Mouse (Mus musculus) liver, postnatal 0 days (tissue): ENCODE results near the gene Gm6096. TPM values are rescaled to one million over a fixed set of nuclear protein-coding genes. Genes with fewer than 3 reads are reported as not detected.

ENCODE experiments used
- ATAC-seq: fragments of 200-750 bp; cut with Nextera tagmentation; 2 replicates; pipeline ENCODE4 v1.8.0; 2017; ENCODE audit warnings: mild to moderate bottlenecking, moderate library complexity
- DNase-seq: peaks from one replicate; pipeline ENCODE4 v3.0.0-alpha.2; 2016
- H3K27ac ChIP-seq: fragments of 300-500 bp; sonication (generic); 2 replicates; pipeline ENCODE4 v1.5.1; 2014; ENCODE audit warnings: antibody characterized with exemption, moderate library complexity, mild to moderate bottlenecking, low read depth
- H3K27me3 ChIP-seq: fragments of 300-500 bp; sonication (generic); 2 replicates; pipeline ENCODE4 v1.6.1; 2014; ENCODE audit warnings: low read length, control low read depth, mixed read lengths; ENCODE audit not compliant: insufficient read depth
- H3K36me3 ChIP-seq: fragments of 300-500 bp; sonication (generic); replicated peaks from 2 replicates; pipeline ENCODE4 v1.6.1; 2014; ENCODE audit warnings: mild to moderate bottlenecking, control low read depth, low read length, moderate library complexity, mixed read lengths; ENCODE audit not compliant: insufficient read depth
- H3K4me1 ChIP-seq: fragments of 300-500 bp; sonication (generic); 2 replicates; pipeline ENCODE4 v1.6.1; 2014; ENCODE audit warnings: antibody characterized with exemption, mild to moderate bottlenecking, control low read depth; ENCODE audit not compliant: insufficient read depth
- H3K4me2 ChIP-seq: fragments of 300-500 bp; sonication (generic); 2 replicates; pipeline ENCODE4 v1.6.1; 2014; ENCODE audit warnings: low read depth, mild to moderate bottlenecking, low read length, moderate library complexity, mixed read lengths
- H3K4me3 ChIP-seq: fragments of 300-500 bp; sonication (generic); 2 replicates; pipeline ENCODE4 v1.5.1; 2014; ENCODE audit warnings: low read depth, low read length
- H3K9ac ChIP-seq: fragments of 300-500 bp; sonication (generic); replicated peaks from 2 replicates; pipeline ENCODE4 v1.6.1; 2014; ENCODE audit warnings: mild to moderate bottlenecking, moderate library complexity
- H3K9me3 ChIP-seq: fragments of 300-500 bp; sonication (generic); 2 replicates; pipeline ENCODE4 v1.6.1; 2016; ENCODE audit warnings: mild to moderate bottlenecking, control low read depth, low read length, mixed read lengths
- CTCF ChIP-seq: sonication (generic); IDR thresholded peaks from 2 replicates; pipeline ENCODE4 v1.5.1; 2016; ENCODE audit warnings: antibody characterized with exemption, low read depth
- EP300 ChIP-seq: IDR thresholded peaks from 2 replicates; pipeline ENCODE4 v1.6.1; 2016; ENCODE audit warnings: antibody characterized with exemption, low read depth, mild to moderate bottlenecking
- WGBS: fragments of 180-500 bp; shearing (Covaris S2); extraction: QIAGEN DNeasy Blood & Tissue Kit; methylation state at CpG from one replicate; pipeline ENCODE4 v1.1.7; 2014; ENCODE audit not compliant: insufficient replicate concordance; 5-methylcytosine and 5-hydroxymethylcytosine counted together
- polyA plus RNA-seq: library from polyadenylated mRNA; unstranded; fragments of >200 nt; fragmentation: Nextera tagmentation; extraction: Ambion mirVana; gene quantifications from 2 replicates; pipeline ENCODE4 v1.2.1, GENCODE M21; 2015

Gene Gm6096
- polyA plus RNA-seq, 1 experiment from 2014 or later = not detected

DNA sequence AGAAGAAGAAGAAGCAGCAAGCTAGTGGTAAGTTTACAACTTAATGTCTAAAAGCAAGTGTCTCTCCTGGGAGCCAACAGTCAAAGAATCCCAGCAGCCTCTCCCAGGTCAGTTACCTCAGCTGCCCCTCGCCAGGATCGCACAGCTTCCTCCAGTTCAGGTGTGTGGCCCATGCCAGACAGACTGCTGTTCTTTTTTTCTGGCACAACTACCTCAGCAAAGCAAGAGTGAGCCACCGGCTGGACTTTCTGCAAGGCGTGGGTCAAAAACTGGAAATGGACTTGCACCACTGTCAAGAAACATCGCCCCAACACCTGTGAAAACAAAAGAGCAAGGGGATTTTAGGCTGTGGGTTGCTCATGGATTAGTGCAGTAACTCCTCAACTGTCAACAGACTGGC lies 12.6 kb downstream of the Gm6096 start:
- H3K27ac ChIP-seq = no peak overlapping the region
- H3K36me3 ChIP-seq = peaks cover 29% of the 10 kb centered on the region
- peaks cover 10% of the 10 kb centered on the region for H3K4me1 ChIP-seq
- DNase-seq = no peak
- 92% methylated on average over 5 of the region's 5 CpGs for WGBS
- no peak overlapping the region for H3K4me3 ChIP-seq
- H3K27me3 ChIP-seq = no peaks in the 10 kb centered on the region
- H3K9ac ChIP-seq = no peak overlapping the region
- H3K4me2 ChIP-seq = no peak overlapping the region
- H3K9me3 ChIP-seq = no peaks in the 10 kb centered on the region
- no peak for ATAC-seq
- no peak for TF ChIP-seq EP300
- no peak for TF ChIP-seq CTCF

DNA sequence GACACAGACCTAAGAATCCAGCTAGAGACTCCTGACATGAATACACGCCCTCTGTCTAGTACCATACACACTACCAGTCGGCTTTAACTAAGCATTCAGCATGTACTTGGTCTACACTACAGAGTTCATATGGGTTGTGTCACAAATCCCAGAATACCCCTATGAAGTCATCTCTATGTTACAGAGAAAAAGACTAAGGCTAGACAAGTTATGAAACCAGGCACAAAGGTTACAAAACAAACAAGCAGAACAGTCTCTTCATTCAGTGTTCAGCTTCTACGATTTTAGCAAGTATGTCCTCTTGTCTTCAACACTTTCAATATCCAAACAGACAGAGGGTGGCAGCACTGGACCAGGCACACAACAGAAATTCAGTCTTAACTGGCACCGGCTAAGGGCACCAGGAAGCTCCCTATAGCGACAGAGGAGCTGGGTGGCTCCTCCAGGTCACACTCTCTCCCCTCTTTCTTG lies 15.1 kb downstream of the Gm6096 start:
- Histone ChIP-seq H3K27ac (peak overlapping the region; percentile 81), H3K9me3 (no peaks in the 10 kb centered on the region), H3K4me1 (peaks cover 10% of the 10 kb centered on the region), H3K4me2 (peak overlapping the region; percentile 26; the same call in 1 of the 2 replicates), H3K27me3 (no peaks in the 10 kb centered on the region), H3K36me3 (peaks cover 12% of the 10 kb centered on the region), H3K4me3 (no peak overlapping the region), H3K9ac (peak overlapping the region; percentile 18; the same call in 1 of the 2 replicates)
- WGBS = 30% methylated on average over 5 of the region's 5 CpGs
- DNase-seq (peak; percentile 71), ATAC-seq (peak; percentile 98)
- TF ChIP-seq CTCF (peak; percentile 83), EP300 (peak; percentile 61; the same call in 1 of the 2 replicates)

DNA sequence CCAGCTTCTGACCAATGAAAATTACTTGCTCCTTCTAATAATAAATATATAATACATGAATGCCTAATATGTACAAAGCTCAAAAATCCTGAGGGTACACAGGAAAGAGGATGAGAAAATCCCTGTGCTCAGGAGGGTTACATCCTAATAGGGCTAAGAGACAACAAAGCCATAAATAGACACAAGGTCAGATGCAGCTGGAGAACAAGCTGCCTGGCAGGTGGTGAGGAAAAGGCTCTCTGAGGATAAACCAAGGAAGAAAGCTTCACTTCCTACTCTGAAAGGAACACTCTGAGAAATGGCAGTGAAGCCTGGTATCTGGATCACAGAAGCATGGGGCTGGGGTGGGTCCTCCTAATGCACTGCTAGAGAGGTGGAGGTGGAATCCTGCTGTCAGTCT lies 15.6 kb downstream of the Gm6096 start:
- Histone ChIP-seq H3K9me3 (no peaks in the 10 kb centered on the region), H3K27me3 (no peaks in the 10 kb centered on the region), H3K27ac (peak overlapping the region; percentile 81), H3K4me2 (0 out of 2 replicates have a peak overlapping the region, but pooled peaks have one; percentile 26), H3K36me3 (peaks cover 10% of the 10 kb centered on the region; the same call in 1 of the 2 replicates), H3K9ac (peak overlapping the region; percentile 18; the same call in 1 of the 2 replicates), H3K4me3 (no peak overlapping the region), H3K4me1 (peaks cover 10% of the 10 kb centered on the region)
- no peak for TF ChIP-seq EP300
- no peak for TF ChIP-seq CTCF
- ATAC-seq (no peak), DNase-seq (no peak)

DNA sequence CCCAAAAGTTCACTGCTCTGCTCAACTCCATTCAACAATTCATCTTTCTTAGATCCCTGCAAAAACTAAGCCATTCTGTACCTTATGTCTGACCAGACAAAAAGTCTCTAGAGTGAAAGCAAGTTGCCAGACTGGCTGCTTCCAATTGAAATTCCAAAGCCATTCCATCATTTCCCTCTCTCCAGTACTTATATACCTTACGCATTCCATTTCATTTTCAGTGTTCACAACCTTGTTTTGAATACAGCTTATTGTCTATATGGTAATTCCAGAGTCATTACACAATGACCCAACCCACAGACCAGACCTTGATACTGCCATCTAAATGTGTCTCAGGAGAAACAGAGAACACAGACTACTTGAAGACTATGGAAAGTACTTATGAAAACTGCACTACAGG lies 17.6 kb downstream of the Gm6096 start:
- Histone ChIP-seq H3K4me2 (no peak overlapping the region), H3K27me3 (no peaks in the 10 kb centered on the region), H3K9me3 (no peaks in the 10 kb centered on the region), H3K27ac (no peak overlapping the region), H3K9ac (no peak overlapping the region), H3K4me3 (no peak overlapping the region), H3K4me1 (peaks cover 10% of the 10 kb centered on the region), H3K36me3 (0 out of 2 replicates have a peak, but pooled peaks cover 1% of the 10 kb centered on the region)
- TF ChIP-seq EP300 (no peak), CTCF (no peak)
- 80% methylated on average over 1 of the region's 1 CpGs for WGBS
- DNase-seq (no peak), ATAC-seq (no peak)

DNA sequence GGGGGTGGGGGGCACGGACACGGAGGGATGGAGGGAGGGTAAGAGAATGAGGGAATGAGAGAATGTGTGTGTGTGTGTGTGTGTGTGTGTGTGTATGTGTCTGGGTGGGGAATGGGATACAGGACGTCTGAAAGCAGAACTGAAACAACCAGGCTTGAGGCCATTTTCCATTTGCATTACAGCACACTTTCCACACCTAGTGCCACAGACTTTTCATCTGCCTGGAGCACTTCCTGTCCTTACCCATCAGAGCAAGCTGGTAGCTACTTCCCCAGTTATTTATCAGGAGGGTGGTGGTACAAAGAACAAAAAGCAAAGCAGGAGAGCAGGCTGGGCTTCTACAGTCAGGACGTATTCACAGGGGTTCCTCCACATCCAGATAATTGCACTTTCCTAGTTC lies 21.6 kb downstream of the Gm6096 start:
- no peak for ATAC-seq
- Histone ChIP-seq H3K36me3 (no peaks in the 10 kb centered on the region), H3K9me3 (no peaks in the 10 kb centered on the region), H3K9ac (no peak overlapping the region), H3K27ac (no peak overlapping the region), H3K4me1 (no peaks in the 10 kb centered on the region; the same call in 1 of the 2 replicates), H3K4me3 (no peak overlapping the region), H3K4me2 (no peak overlapping the region), H3K27me3 (no peaks in the 10 kb centered on the region)
- TF ChIP-seq EP300 (no peak), CTCF (no peak)
- no peak for DNase-seq
- 61% methylated on average over 4 of the region's 4 CpGs for WGBS

DNA sequence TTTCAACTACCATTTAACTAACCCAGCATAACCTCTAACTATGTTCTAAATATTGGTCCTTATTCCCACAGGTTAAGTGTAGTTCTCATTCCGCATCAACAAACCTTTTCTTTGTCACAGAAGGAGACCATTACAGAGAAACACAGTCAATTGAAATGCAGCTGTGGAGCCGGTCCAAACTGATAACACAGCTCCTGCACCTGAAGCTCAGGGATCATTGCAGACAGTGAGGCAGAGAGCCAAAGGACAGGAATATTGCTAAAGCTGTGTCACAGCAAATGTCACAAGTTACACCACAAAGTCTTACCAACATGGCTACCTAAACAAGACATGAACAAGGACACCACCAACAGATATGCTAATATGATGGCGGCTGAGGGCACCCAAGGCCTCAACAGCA lies 25.2 kb downstream of the Gm6096 start:
- WGBS = 81% methylated on average over 3 of the region's 3 CpGs
- DNase-seq = no peak
- Histone ChIP-seq H3K4me2 (no peak overlapping the region), H3K27ac (no peak overlapping the region), H3K27me3 (no peaks in the 10 kb centered on the region), H3K9ac (no peak overlapping the region), H3K4me3 (no peak overlapping the region), H3K36me3 (no peaks in the 10 kb centered on the region), H3K4me1 (no peaks in the 10 kb centered on the region), H3K9me3 (no peaks in the 10 kb centered on the region)
- ATAC-seq = no peak
- TF ChIP-seq CTCF (no peak), EP300 (no peak)

DNA sequence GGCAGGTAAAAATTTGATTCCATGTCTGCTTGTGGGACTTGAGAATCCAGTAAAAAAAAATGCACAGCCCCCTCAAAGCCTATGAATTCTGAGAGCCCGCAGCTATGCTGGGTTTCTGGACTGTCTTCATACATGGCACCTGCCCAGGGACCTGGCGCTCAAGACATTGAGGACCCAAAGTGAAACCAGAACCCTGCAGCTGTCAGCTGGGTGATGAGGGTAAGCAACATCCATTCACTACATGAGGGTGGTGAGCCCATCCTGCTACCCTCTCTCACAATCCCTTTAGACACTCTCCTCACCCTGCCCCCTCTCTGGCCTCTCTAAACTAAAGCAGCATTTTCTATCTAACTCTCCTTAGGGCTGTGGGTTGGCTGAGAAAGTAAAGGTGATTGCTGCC lies 26.8 kb downstream of the Gm6096 start:
- Histone ChIP-seq H3K27ac (no peak overlapping the region), H3K9me3 (no peaks in the 10 kb centered on the region), H3K4me1 (no peaks in the 10 kb centered on the region), H3K4me2 (no peak overlapping the region), H3K27me3 (no peaks in the 10 kb centered on the region), H3K9ac (no peak overlapping the region), H3K4me3 (no peak overlapping the region), H3K36me3 (no peaks in the 10 kb centered on the region)
- DNase-seq (no peak), ATAC-seq (no peak)
- 90% methylated on average over 2 of the region's 2 CpGs for WGBS
- TF ChIP-seq CTCF (no peak), EP300 (no peak)
